Mouse (Mus musculus) left cerebral cortex, adult 2 months (tissue): ENCODE data around the gene Atp6v1e2. TPM values are rescaled to one million over a fixed set of nuclear protein-coding genes. Genes with fewer than 3 reads are reported as not detected.

Experiments
- DNase-seq, 2 experiments: peaks; one replicate each; pipeline ENCODE4 v3.0.0; 2021 to 2022; ENCODE audit warnings: low spot score in 2 of 2, mixed read lengths in 1 of 2; ENCODE audit errors: extremely low spot score in 1 of 2
- H3K27ac ChIP-seq: fragments of 200-600 bp; 2 replicates; pipeline ENCODE4 v1.8.1; 2022
- H3K4me3 ChIP-seq: fragments of 200-600 bp; 2 replicates; pipeline ENCODE4 v1.8.1; 2022
- CTCF ChIP-seq: fragments of 200-600 bp; IDR thresholded peaks from 2 replicates; pipeline ENCODE4 v1.8.1; 2022; ENCODE audit warnings: antibody characterized with exemption, mild to moderate bottlenecking, moderate library complexity
- intact Hi-C: fragments of 180-260 bp; cut with DNase I; formaldehyde crosslinking; loops from one replicate; pipeline ENCODE4 v1.15.1; 2025
- total RNA-seq, 2 experiments: library from RNA; stranded (reverse); gene quantifications; 2 replicates each; pipeline ENCODE4 v1.2.3; 2021

The Atp6v1e2 gene
- total RNA-seq, 2 experiments from 2014 or later, result not detected

DNA sequence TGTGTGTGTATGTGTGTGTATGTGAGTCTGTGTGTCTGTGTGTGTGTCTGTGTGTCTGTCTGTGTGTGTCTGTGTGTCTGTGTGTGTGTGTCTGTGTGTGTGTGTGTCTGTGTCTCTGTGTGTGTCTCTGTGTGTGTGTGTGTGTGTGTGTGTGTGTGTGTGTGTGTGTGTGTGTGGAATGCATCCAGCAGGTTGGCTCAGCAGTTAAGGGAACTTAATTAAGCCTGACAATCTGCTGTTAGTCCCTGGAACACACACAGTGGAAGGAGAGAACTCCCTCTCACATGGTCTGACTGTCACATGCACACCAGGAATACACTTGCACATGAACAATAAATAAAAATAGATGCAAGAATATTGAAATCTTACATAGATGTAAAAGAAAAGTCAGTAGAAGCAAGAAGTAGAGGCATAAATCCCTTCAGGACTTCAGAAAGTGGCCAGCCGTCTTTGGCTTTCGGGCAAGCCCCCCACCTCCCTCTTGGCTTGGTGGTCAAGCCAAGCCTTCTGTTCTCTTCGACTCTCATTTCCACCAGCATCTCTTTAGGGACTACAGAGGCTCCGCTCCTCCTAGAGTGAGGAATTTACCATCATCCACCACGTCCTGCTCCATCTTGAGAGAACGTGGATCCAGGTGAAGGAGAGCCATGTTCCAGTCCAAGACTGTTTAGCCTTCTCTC, 50.1 kb downstream of the Atp6v1e2 start:
- DNase-seq, result no peak
- no peak for TF ChIP-seq CTCF
- H3K4me3 ChIP-seq, result no peak overlapping the region
- H3K27ac ChIP-seq, result no peak overlapping the region
- intact Hi-C loops, result loop anchor here (5.0 kb wide), 1 partner anchor 140 kb away; no protein-coding TSS in a partner anchor

DNA sequence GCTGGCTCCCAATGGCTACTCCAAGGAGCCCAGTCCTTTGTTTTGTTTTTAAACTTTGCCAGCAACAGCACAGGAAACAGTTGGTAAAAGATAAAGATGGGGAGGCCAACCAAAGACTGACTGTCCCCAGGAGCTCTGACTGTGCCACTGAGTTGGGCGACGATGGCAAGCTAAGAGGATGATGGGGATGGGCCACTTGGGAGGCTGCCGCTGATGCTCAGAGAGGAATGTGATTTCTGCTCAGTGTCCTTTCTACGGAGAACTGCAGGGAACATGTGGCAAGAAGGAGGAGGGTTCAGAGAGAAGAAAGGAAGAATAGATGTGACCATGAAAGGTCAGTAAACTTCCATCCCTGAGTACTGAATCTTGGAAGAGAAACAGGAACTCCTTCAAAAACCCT, 52.5 kb downstream of the Atp6v1e2 start:
- no peak for DNase-seq
- Histone ChIP-seq H3K27ac (no peak overlapping the region), H3K4me3 (no peak overlapping the region)
- TF ChIP-seq CTCF, result no peak
- intact Hi-C loops, result loop anchor here (5.0 kb wide), 1 partner anchor 138 kb away; no protein-coding TSS in a partner anchor

Other genes with a start within 250 kb of the Atp6v1e2 start
- gene Epas1, start 194.2 kb downstream of the Atp6v1e2 start, total RNA-seq, result 10 to 100 TPM; 93.6 to 97.0 TPM
- not detected for gene Tmem247, start 30.5 kb downstream of the Atp6v1e2 start, total RNA-seq
- 10 to 100 TPM; 35.6 to 45.0 TPM for gene Rhoq, start 15.2 kb upstream of the Atp6v1e2 start, total RNA-seq
- gene Pigf, start 77.5 kb upstream of the Atp6v1e2 start, total RNA-seq, result 10 to 100 TPM; 18.9 to 21.3 TPM
- gene Cript, start 77.7 kb upstream of the Atp6v1e2 start, total RNA-seq, result 10 to 100 TPM; 62.1 to 64.1 TPM
- gene Socs5, start 159.8 kb upstream of the Atp6v1e2 start, total RNA-seq, result 100 to 1,000 TPM; 126 to 129 TPM